Mouse (Mus musculus) limb, embryonic 10.5 days (tissue): ENCODE data around the gene Slc9a1. TPM values are rescaled to one million over a fixed set of nuclear protein-coding genes. Genes with fewer than 3 reads are reported as not detected.

ENCODE experiments used
- DNase-seq: peaks from one replicate; pipeline ENCODE4 v3.0.0-alpha.2; 2017; ENCODE audit warnings: low spot score
- H3K27ac ChIP-seq: fragments of 300-500 bp; sonication (generic); 2 replicates; pipeline ENCODE4 v1.5.1; 2016; ENCODE audit warnings: mild to moderate bottlenecking
- H3K27me3 ChIP-seq: fragments of 300-500 bp; sonication (generic); 2 replicates; pipeline ENCODE4 v1.6.1; 2016; ENCODE audit warnings: low read depth, mild to moderate bottlenecking; ENCODE audit not compliant: poor library complexity, severe bottlenecking
- H3K36me3 ChIP-seq: fragments of 300-500 bp; sonication (generic); 2 replicates; pipeline ENCODE4 v1.6.1; 2016; ENCODE audit warnings: mild to moderate bottlenecking, moderate library complexity
- H3K4me1 ChIP-seq: fragments of 300-500 bp; sonication (generic); 2 replicates; pipeline ENCODE4 v1.6.1; 2016
- H3K4me3 ChIP-seq: fragments of 300-500 bp; sonication (generic); 2 replicates; pipeline ENCODE4 v1.5.1; 2016; ENCODE audit warnings: mild to moderate bottlenecking, moderate library complexity
- H3K9me3 ChIP-seq: fragments of 300-500 bp; sonication (generic); replicated peaks from 2 replicates; pipeline ENCODE4 v1.6.1; 2016; ENCODE audit warnings: mild to moderate bottlenecking
- WGBS: fragments of 180-500 bp; shearing (Covaris S2); methylation state at CpG from one replicate; pipeline ENCODE4 v1.1.7; 2016; 5-methylcytosine and 5-hydroxymethylcytosine counted together
- polyA plus RNA-seq: library from polyadenylated mRNA; unstranded; fragments of >200 nt; fragmentation: Nextera tagmentation; extraction: Ambion mirVana; gene quantifications from 2 replicates; pipeline ENCODE4 v1.2.1, GENCODE M21; 2016

Slc9a1 gene
- polyA plus RNA-seq, 1 experiment from 2014 or later, result 9.0 TPM

DNA sequence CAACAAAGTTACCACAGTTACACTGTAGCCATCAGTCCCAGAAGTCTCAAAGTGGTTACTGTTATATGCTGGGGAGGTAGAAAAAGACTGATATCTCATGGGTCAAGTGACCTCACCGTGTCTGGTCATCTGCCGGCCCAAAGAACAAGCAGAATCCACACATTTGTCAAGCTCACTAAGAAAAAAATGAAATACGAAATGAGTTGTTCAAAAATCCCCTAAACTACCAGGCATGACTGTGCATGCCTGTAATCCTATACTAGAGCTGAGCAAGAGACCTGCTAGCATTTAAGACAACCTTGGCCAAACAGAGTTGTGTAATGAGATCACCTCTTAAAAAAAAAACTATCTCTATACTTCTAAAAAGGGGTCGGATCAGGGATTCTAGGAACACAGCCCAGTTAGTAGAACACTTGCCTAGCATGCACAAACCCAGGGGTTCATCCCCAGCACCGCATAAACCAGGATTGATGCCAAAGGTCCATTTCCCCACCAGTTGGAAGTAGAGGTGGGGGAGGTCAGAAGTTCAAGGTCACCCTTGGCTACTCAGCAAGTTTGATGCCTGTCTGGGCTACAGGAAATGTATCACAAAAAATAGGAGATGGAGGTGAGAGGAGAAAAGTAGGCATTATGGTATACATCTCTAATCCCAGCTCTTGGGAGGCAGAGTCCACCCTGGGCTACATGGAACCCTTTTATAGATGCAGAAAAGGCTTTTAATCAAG, 21.3 kb upstream of the Slc9a1 start:
- no peaks in the 10 kb centered on the region for H3K36me3 ChIP-seq
- H3K9me3 ChIP-seq, result no peaks in the 10 kb centered on the region
- H3K4me3 ChIP-seq, result no peak overlapping the region
- 86% methylated on average over 5 of the region's 5 CpGs for WGBS
- no peak for DNase-seq
- no peaks in the 10 kb centered on the region for H3K27me3 ChIP-seq
- H3K4me1 ChIP-seq, result no peaks in the 10 kb centered on the region; the same call in 1 of the 2 replicates
- no peak overlapping the region for H3K27ac ChIP-seq

DNA sequence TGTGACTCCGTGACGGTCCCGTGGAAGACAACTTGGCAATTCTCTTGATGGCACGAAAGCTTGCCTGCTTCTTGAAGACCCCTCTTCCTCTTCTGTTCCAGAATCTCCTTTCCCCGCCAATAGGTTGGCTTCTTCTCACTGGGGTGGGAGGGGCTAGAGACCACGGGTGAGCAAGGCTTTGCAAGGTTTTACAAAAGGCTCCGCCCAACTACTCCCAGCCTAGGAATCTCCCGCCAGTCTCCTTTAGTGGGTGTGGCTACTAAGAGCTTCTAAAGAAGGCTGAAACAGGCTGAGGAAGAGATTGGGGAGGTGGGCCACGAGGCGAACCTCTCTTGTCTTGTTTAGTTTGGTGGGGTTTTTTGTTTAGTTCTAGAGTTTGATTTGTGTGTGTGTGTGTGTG, 16.7 kb upstream of the Slc9a1 start:
- no peak overlapping the region for H3K27ac ChIP-seq

GRCm38 (mm10) chr4:133353367-133354365, 15.8 kb upstream of the Slc9a1 start, which contains the start of gene Wdtc1:
TSS of gene Wdtc1 (minus strand) at chr4:133353481.
- H3K4me3 ChIP-seq, result no peak within 1 kb of the TSS
- no peak for DNase-seq
- 90% methylated on average over 23 of the region's 23 CpGs for WGBS
- no peaks in the 10 kb centered on the region for H3K36me3 ChIP-seq
- no peaks in the 10 kb centered on the region for H3K9me3 ChIP-seq
- no peaks in the 10 kb centered on the region; the same call in 1 of the 2 replicates for H3K4me1 ChIP-seq
- H3K27ac ChIP-seq, result no peak within 1 kb of the TSS
- H3K27me3 ChIP-seq, result no peaks in the 10 kb centered on the region

More for the DNA sequence above, 16.7 kb upstream of the Slc9a1 start:
- Histone ChIP-seq H3K9me3 (no peaks in the 10 kb centered on the region), H3K27me3 (no peaks in the 10 kb centered on the region), H3K4me1 (no peaks in the 10 kb centered on the region; the same call in 1 of the 2 replicates), H3K36me3 (no peaks in the 10 kb centered on the region), H3K4me3 (no peak overlapping the region)
- DNase-seq, result no peak
- WGBS, result 71% methylated on average over 10 of the region's 10 CpGs

- Histone ChIP-seq H3K27me3 (no peaks in the 10 kb centered on the region), H3K9me3 (no peaks in the 10 kb centered on the region), H3K27ac (no peak overlapping the region), H3K4me3 (no peak overlapping the region), H3K4me1 (no peaks in the 10 kb centered on the region; the same call in 1 of the 2 replicates), H3K36me3 (no peaks in the 10 kb centered on the region)
- WGBS, result 96% methylated on average over 6 of the region's 6 CpGs
- no peak for DNase-seq
Observed at GRCm38 (mm10) chr4:133354641-133355040, 14.9 kb upstream of the Slc9a1 start.

DNA sequence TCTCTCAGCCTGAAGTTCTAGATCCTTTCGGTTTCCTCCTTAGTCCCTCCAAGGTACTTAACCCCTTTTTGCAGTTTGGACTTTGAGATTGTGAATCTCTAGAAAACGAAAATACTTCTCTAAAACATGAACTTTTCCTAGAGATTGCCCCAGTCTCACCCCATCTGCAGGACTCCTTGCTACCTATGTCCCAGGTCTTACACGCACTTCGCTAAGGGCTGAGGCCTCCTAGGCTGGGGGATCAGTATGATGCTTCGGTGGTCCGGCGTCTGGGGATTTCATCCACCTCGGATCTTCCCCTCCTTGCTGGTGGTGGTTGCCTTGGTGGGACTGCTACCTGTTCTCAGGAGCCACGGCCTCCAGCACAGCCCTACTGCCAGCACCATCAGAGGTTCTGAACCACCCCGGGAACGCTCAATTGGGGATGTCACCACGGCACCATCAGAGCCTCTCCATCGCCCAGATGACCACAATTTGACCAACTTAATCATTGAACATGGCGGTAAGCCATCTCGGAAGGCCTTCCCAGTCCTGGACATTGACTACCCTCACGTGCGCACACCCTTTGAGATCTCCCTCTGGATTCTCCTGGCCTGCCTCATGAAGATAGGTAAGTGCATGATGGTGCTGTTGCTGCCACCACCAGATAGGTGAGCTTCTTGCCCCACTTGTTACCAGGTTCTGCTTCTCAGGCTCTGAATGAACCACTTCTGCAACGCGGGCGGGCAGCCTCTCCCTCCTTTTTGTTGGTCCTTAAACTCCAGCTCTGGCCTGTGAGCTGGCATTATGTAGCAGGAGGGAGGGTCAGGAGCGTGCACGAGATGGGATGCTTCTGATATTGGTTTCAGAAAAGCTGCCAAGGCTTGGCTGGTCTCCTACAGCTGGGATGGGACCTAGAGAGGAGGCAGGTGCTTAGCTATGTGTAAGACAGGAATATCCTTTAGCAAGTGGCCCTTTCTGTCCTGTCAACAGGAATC, 1.1 kb downstream of the Slc9a1 start:
- H3K9me3 ChIP-seq, result no peaks in the 10 kb centered on the region
- no peaks in the 10 kb centered on the region for H3K27me3 ChIP-seq
- peak overlapping the region; percentile 80 for H3K4me3 ChIP-seq
- H3K36me3 ChIP-seq, result peaks cover 10% of the 10 kb centered on the region
- peaks cover 44% of the 10 kb centered on the region for H3K4me1 ChIP-seq
- DNase-seq, result peak; percentile 30
- H3K27ac ChIP-seq, result peak overlapping the region; percentile 91
- 78% methylated on average over 22 of the region's 22 CpGs for WGBS

- Histone ChIP-seq H3K27ac (0 out of 2 replicates have a peak overlapping the region, but pooled peaks have one; percentile 20), H3K4me3 (peak overlapping the region; percentile 80), H3K27me3 (no peaks in the 10 kb centered on the region), H3K9me3 (no peaks in the 10 kb centered on the region), H3K36me3 (peaks cover 17% of the 10 kb centered on the region), H3K4me1 (peaks cover 47% of the 10 kb centered on the region)
- peak; percentile 29 for DNase-seq
- 83% methylated on average over 7 of the region's 7 CpGs for WGBS
Observed at GRCm38 (mm10) chr4:133371621-133372277, 2.2 kb downstream of the Slc9a1 start.

DNA sequence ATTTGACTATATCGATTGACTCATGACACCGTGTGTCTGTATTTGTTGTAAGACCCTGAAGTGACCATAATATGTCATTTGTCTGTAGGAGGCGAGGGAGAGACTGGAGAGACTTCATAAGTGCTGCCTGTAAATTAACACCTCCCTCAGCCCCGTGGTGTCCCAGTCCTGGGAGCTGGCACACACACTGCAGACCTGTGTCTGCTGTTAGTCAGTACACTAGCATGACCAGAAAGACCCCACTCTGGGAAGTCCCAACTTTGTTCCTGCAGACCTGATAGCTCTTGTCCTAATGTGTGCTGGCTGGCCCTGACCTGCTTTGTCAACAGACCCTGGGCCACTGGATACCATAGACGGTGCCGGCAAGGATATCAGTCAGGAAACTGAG, 2.8 kb downstream of the Slc9a1 start:
- H3K27ac ChIP-seq, result no peak overlapping the region
- peak; percentile 30 for DNase-seq
- no peaks in the 10 kb centered on the region for H3K9me3 ChIP-seq
- H3K4me3 ChIP-seq, result peak overlapping the region; percentile 80; the same call in 1 of the 2 replicates
- H3K27me3 ChIP-seq, result no peaks in the 10 kb centered on the region
- peaks cover 19% of the 10 kb centered on the region for H3K36me3 ChIP-seq
- 73% methylated on average over 6 of the region's 6 CpGs for WGBS
- peaks cover 52% of the 10 kb centered on the region for H3K4me1 ChIP-seq

GRCm38 (mm10) chr4:133374011-133374410, 4.5 kb downstream of the Slc9a1 start:
- Histone ChIP-seq H3K27ac (no peak overlapping the region), H3K36me3 (peaks cover 19% of the 10 kb centered on the region), H3K9me3 (no peaks in the 10 kb centered on the region), H3K4me1 (peaks cover 69% of the 10 kb centered on the region), H3K4me3 (no peak overlapping the region), H3K27me3 (no peaks in the 10 kb centered on the region)
- DNase-seq, result peak; percentile 25
- 86% methylated on average over 4 of the region's 4 CpGs for whole genome bisulfite sequencing

- DNase-seq, result peak; percentile 26
Observed at GRCm38 (mm10) chr4:133375812-133376577, 6.5 kb downstream of the Slc9a1 start.

GRCm38 (mm10) chr4:133378236-133379045, 8.9 kb downstream of the Slc9a1 start:
- peak; percentile 67 for DNase-seq
- Histone ChIP-seq H3K9me3 (no peaks in the 10 kb centered on the region), H3K4me1 (peaks cover 54% of the 10 kb centered on the region), H3K36me3 (peaks cover 35% of the 10 kb centered on the region), H3K27ac (peak overlapping the region; percentile 73), H3K27me3 (no peaks in the 10 kb centered on the region), H3K4me3 (peak overlapping the region; percentile 18; the same call in 1 of the 2 replicates)
- WGBS, result 3% methylated on average over 13 of the region's 13 CpGs

More at GRCm38 (mm10) chr4:133375812-133376577, 6.5 kb downstream of the Slc9a1 start:
- 86% methylated on average over 10 of the region's 10 CpGs for WGBS
- Histone ChIP-seq H3K36me3 (peaks cover 19% of the 10 kb centered on the region), H3K27ac (peak overlapping the region; percentile 21; the same call in 1 of the 2 replicates), H3K9me3 (no peaks in the 10 kb centered on the region), H3K27me3 (no peaks in the 10 kb centered on the region), H3K4me3 (no peak overlapping the region), H3K4me1 (peaks cover 76% of the 10 kb centered on the region)
